Mouse (Mus musculus) kidney, postnatal 0 days (tissue): Measurements from ENCODE around the gene Mme. TPM values are rescaled to one million over a fixed set of nuclear protein-coding genes. Genes with fewer than 3 reads are reported as not detected.

Experiments used
- ATAC-seq: fragments of 200-750 bp; cut with Nextera tagmentation; replicated peaks from 2 replicates; pipeline ENCODE4 v1.8.0; 2017; ENCODE audit warnings: low read depth, moderate number of reproducible peaks, moderate TSS enrichment, moderate library complexity; ENCODE audit not compliant: low FRiP score
- DNase-seq: peaks from one replicate; pipeline ENCODE4 v3.0.0-alpha.2; 2016; ENCODE audit warnings: low spot score
- H3K27ac ChIP-seq: fragments of 300-500 bp; sonication (generic); 2 replicates; pipeline ENCODE4 v1.5.1; 2014; ENCODE audit warnings: mild to moderate bottlenecking
- H3K27me3 ChIP-seq: fragments of 300-500 bp; sonication (generic); 2 replicates; pipeline ENCODE4 v1.6.1; 2014; ENCODE audit warnings: low read length, mixed read lengths; ENCODE audit not compliant: insufficient read depth
- H3K36me3 ChIP-seq: fragments of 300-500 bp; sonication (generic); 2 replicates; pipeline ENCODE4 v1.6.1; 2014; ENCODE audit warnings: low read length, mixed read lengths; ENCODE audit not compliant: insufficient read depth
- H3K4me1 ChIP-seq: fragments of 300-500 bp; sonication (generic); replicated peaks from 2 replicates; pipeline ENCODE4 v1.6.1; 2014; ENCODE audit warnings: antibody characterized with exemption, low read length, mixed read lengths; ENCODE audit not compliant: insufficient read depth
- H3K4me2 ChIP-seq: fragments of 300-500 bp; sonication (generic); 2 replicates; pipeline ENCODE4 v1.6.1; 2014; ENCODE audit warnings: mild to moderate bottlenecking, low read length, moderate library complexity, mixed read lengths
- H3K4me3 ChIP-seq: fragments of 300-500 bp; sonication (generic); replicated peaks from 2 replicates; pipeline ENCODE4 v1.5.1; 2014; ENCODE audit warnings: low read depth, low read length
- H3K9ac ChIP-seq: fragments of 300-500 bp; sonication (generic); 2 replicates; pipeline ENCODE4 v1.6.1; 2014; ENCODE audit warnings: low read depth, low read length
- H3K9me3 ChIP-seq: fragments of 300-500 bp; sonication (generic); replicated peaks from 2 replicates; pipeline ENCODE4 v1.6.1; 2016; ENCODE audit warnings: low read length, inconsistent platforms, mixed read lengths
- CTCF ChIP-seq: IDR thresholded peaks from 2 replicates; pipeline ENCODE4 v1.5.1; 2016; ENCODE audit warnings: antibody characterized with exemption, low read depth, mild to moderate bottlenecking, moderate library complexity
- WGBS: fragments of 180-500 bp; shearing (Covaris S2); extraction: QIAGEN DNeasy Blood & Tissue Kit; methylation state at CpG from one replicate; pipeline ENCODE4 v1.1.7; 2014; 5-methylcytosine and 5-hydroxymethylcytosine counted together
- polyA plus RNA-seq: library from polyadenylated mRNA; unstranded; fragments of >200 nt; fragmentation: Nextera tagmentation; extraction: Ambion mirVana; gene quantifications from 2 replicates; pipeline ENCODE4 v1.2.1, GENCODE M21; 2015

Gene Mme
- polyA plus RNA-seq, 1 experiment from 2014 or later = 64.2 TPM

DNA sequence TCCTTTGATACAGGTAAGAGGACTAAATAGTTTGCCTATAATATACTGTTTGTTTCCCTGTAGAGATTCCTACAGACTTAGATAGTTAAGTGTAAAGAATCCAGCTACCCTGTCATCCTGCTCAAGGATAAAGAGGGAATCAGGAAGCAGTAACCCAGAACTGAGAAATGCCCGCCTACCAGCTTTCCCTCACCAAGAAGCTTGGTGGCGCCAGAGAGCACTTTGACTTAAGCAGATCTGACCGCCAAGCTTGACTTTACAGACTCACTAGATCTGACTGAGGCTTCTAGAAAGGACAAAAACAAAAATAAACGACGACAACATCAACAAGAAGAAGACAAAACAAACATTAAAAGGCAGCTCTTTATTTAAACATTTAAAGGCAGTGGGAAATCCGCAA, 56.5 kb downstream of the Mme start:
- peak; percentile 93 for DNase-seq
- H3K9me3 ChIP-seq = no peaks in the 10 kb centered on the region
- H3K27ac ChIP-seq = no peak overlapping the region
- 0 out of 2 replicates have a peak, but pooled peaks cover 3% of the 10 kb centered on the region for H3K4me1 ChIP-seq
- TF ChIP-seq CTCF = peak; percentile 86
- H3K36me3 ChIP-seq = no peaks in the 10 kb centered on the region
- no peak overlapping the region for H3K9ac ChIP-seq
- peak overlapping the region; percentile 32; the same call in 1 of the 2 replicates for H3K4me2 ChIP-seq
- WGBS = 6% methylated on average over 6 of the region's 6 CpGs
- H3K27me3 ChIP-seq = no peaks in the 10 kb centered on the region
- H3K4me3 ChIP-seq = no peak overlapping the region
- ATAC-seq = peak; percentile 55; the same call in 1 of the 2 replicates

- no peak overlapping the region for H3K4me2 ChIP-seq
- no peak overlapping the region for H3K27ac ChIP-seq
- no peak for DNase-seq
- no peaks in the 10 kb centered on the region for H3K4me1 ChIP-seq
- TF ChIP-seq CTCF = no peak
- ATAC-seq = no peak
- H3K36me3 ChIP-seq = no peaks in the 10 kb centered on the region
- no peaks in the 10 kb centered on the region for H3K27me3 ChIP-seq
- no peak overlapping the region for H3K4me3 ChIP-seq
- WGBS = 73% methylated on average over 7 of the region's 7 CpGs
- H3K9me3 ChIP-seq = no peaks in the 10 kb centered on the region
- H3K9ac ChIP-seq = no peak overlapping the region
These were observed 73.9 kb downstream of the Mme start for GRCm38 (mm10) chr3:63315211-63315760.

GRCm38 (mm10) chr3:63317496-63317895, 76.2 kb downstream of the Mme start:
- Histone ChIP-seq H3K27me3 (no peaks in the 10 kb centered on the region), H3K27ac (no peak overlapping the region), H3K4me1 (no peaks in the 10 kb centered on the region), H3K4me2 (no peak overlapping the region), H3K4me3 (no peak overlapping the region), H3K9ac (no peak overlapping the region), H3K9me3 (no peaks in the 10 kb centered on the region), H3K36me3 (no peaks in the 10 kb centered on the region)
- 84% methylated on average over 3 of the region's 3 CpGs for WGBS
- ATAC-seq (no peak), DNase-seq (no peak)
- no peak for TF ChIP-seq CTCF

- no peak overlapping the region for H3K4me2 ChIP-seq
- H3K4me1 ChIP-seq = no peaks in the 10 kb centered on the region; the same call in 1 of the 2 replicates
- peak overlapping the region; percentile 25; the same call in 1 of the 2 replicates for H3K27ac ChIP-seq
- no peak for TF ChIP-seq CTCF
- H3K9ac ChIP-seq = no peak overlapping the region
- 57% methylated on average over 2 of the region's 2 CpGs for WGBS
- H3K36me3 ChIP-seq = no peaks in the 10 kb centered on the region
- H3K27me3 ChIP-seq = no peaks in the 10 kb centered on the region
- no peaks in the 10 kb centered on the region for H3K9me3 ChIP-seq
- no peak overlapping the region for H3K4me3 ChIP-seq
- peak; percentile 49 for ATAC-seq
- DNase-seq = peak; percentile 64
These were observed 84.3 kb downstream of the Mme start for GRCm38 (mm10) chr3:63325615-63326014.

DNA sequence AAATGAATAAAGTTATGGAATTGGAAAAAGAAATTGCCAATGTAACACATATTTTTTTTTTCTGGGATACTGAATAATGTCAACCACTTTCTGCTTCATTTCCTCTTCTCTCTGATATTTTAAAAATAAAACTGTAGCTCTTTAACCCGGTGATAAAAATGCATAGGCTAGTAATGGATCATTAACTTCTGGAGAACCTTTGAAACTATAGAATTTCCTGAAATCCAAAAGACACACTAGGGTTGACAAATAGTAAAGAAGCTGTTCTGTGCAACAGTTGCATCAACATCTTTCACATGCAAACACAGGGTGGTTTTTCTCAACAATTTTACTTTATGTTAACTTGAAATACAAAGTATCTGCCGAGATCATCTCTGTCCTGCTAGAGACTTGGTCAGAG, 98.8 kb downstream of the Mme start:
- Histone ChIP-seq H3K9me3 (no peaks in the 10 kb centered on the region), H3K4me1 (no peaks in the 10 kb centered on the region), H3K27me3 (no peaks in the 10 kb centered on the region), H3K4me2 (no peak overlapping the region), H3K9ac (no peak overlapping the region), H3K36me3 (no peaks in the 10 kb centered on the region), H3K4me3 (no peak overlapping the region), H3K27ac (0 out of 2 replicates have a peak overlapping the region, but pooled peaks have one; percentile 5)
- no peak for TF ChIP-seq CTCF
- ATAC-seq (no peak), DNase-seq (no peak)
- 37% methylated on average over 2 of the region's 2 CpGs for WGBS

GRCm38 (mm10) chr3:63340546-63340945, 99.2 kb downstream of the Mme start:
- peak; percentile 40; the same call in 1 of the 2 replicates for TF ChIP-seq CTCF
- H3K36me3 ChIP-seq = no peaks in the 10 kb centered on the region
- H3K4me1 ChIP-seq = no peaks in the 10 kb centered on the region
- H3K9me3 ChIP-seq = no peaks in the 10 kb centered on the region
- 0 out of 2 replicates have a peak overlapping the region, but pooled peaks have one; percentile 5 for H3K27ac ChIP-seq
- 37% methylated on average over 3 of the region's 3 CpGs for WGBS
- ATAC-seq (peak; percentile 89), DNase-seq (peak; percentile 56)
- no peak overlapping the region for H3K4me2 ChIP-seq
- no peak overlapping the region for H3K4me3 ChIP-seq
- H3K9ac ChIP-seq = no peak overlapping the region
- no peaks in the 10 kb centered on the region for H3K27me3 ChIP-seq

DNA sequence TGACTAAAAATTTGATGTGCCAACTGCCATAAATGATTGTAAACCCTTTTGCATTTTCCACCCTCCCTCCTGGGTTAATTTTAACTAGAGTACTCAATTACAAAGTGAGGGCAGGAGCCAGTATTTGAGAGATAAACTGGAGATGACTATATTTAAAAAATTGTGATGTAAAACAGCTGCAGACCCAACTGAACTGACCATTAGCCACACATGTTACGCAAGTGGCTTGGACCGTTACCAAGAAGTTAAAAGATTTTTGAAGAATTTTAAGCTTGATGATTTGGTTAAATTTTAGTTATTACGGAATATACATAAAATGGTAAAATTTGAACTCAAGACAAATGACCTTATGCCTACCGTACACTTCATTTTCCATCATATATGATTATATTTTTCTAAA, 100.1 kb downstream of the Mme start:
- ATAC-seq = no peak
- Histone ChIP-seq H3K27ac (no peak overlapping the region), H3K4me1 (no peaks in the 10 kb centered on the region), H3K36me3 (no peaks in the 10 kb centered on the region), H3K4me2 (no peak overlapping the region), H3K9me3 (no peaks in the 10 kb centered on the region), H3K4me3 (no peak overlapping the region), H3K9ac (no peak overlapping the region), H3K27me3 (no peaks in the 10 kb centered on the region)
- DNase-seq = no peak
- no peak for TF ChIP-seq CTCF
- WGBS = 97% methylated on average over 4 of the region's 4 CpGs
